8 mouse cellular contexts compared by ENCODE assay signal in the genomic region with DNA sequence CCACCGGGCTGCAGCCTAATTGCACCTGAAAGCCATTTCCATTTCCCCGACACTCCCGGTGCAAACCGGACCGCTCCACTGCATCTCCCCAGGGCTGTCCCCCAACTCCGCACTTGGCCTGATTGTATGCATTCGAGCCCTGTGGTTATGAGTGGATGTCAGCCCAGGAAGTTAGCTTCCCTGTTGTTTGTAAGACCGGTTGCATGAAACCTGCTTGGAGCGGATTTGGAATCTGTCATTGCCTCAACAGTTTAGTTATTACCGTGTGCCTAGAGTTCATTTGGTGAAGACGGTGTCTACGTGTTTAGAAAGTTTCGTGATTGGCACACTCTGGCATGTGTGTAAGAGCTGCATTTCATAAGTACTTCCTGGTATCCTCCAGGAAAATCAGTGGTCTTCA. TPM values are rescaled to one million over a fixed set of nuclear protein-coding genes. Genes with fewer than 3 reads are reported as not detected.
DNase-seq lines count a peak whose midpoint lies in the region; ATAC-seq and TF ChIP-seq lines count a peak whose summit lies in the region.

No protein-coding gene starts in this region.

- H3K4me3 ChIP-seq in forebrain, embryonic 10.5 days: peak overlapping the region; percentile 84
- peak overlapping the region; percentile 94 for H3K4me3 ChIP-seq in limb, embryonic 14.5 days (replicated peaks; ENCODE audit: low read length)
- peak overlapping the region; percentile 92 for H3K4me3 ChIP-seq in neural tube, embryonic 15.5 days (replicated peaks)

- peaks cover 36% of the 10 kb centered on the region for H3K36me3 ChIP-seq in forebrain, embryonic 10.5 days (replicated peaks)
- peaks cover 36% of the 10 kb centered on the region for H3K36me3 ChIP-seq in limb, embryonic 14.5 days (ENCODE audit: control insufficient read depth, insufficient read depth, low read length)
- peaks cover 14% of the 10 kb centered on the region for H3K36me3 ChIP-seq in neural tube, embryonic 15.5 days

- peaks cover 6% of the 10 kb centered on the region for H3K27me3 ChIP-seq in forebrain, embryonic 10.5 days (ENCODE audit: poor library complexity, severe bottlenecking)
- no peaks in the 10 kb centered on the region for H3K27me3 ChIP-seq in limb, embryonic 14.5 days (ENCODE audit: control insufficient read depth, insufficient read depth, low read length)
- 0 out of 2 replicates have a peak, but pooled peaks cover 3% of the 10 kb centered on the region for H3K27me3 ChIP-seq in neural tube, embryonic 15.5 days (replicated peaks)

- ATAC-seq in limb, embryonic 14.5 days (ENCODE audit: low FRiP score, low read depth): no peak
- peak; percentile 12 for ATAC-seq in neural tube, embryonic 15.5 days (ENCODE audit: low FRiP score)

- H3K9ac ChIP-seq in limb, embryonic 14.5 days (ENCODE audit: low read depth, low read length, severe bottlenecking): peak overlapping the region; percentile 92
- peak overlapping the region; percentile 83 for H3K9ac ChIP-seq in neural tube, embryonic 15.5 days (replicated peaks)

- H3K27ac ChIP-seq in forebrain, embryonic 10.5 days: peak overlapping the region; percentile 91
- 0 out of 2 replicates have a peak overlapping the region, but pooled peaks have one; percentile 73 for H3K27ac ChIP-seq in limb, embryonic 14.5 days (replicated peaks; ENCODE audit: low read depth, low read length)
- peak overlapping the region; percentile 86 for H3K27ac ChIP-seq in neural tube, embryonic 15.5 days (replicated peaks)

- H3K4me2 ChIP-seq in limb, embryonic 14.5 days (replicated peaks; ENCODE audit: low read depth, low read length, severe bottlenecking): peak overlapping the region; percentile 68
- H3K4me2 ChIP-seq in neural tube, embryonic 15.5 days: peak overlapping the region; percentile 71

- 3% methylated on average over 13 of the region's 13 CpGs for WGBS in forebrain, embryonic 10.5 days
- WGBS in limb, embryonic 14.5 days: under 1% methylated on average over 13 of the region's 13 CpGs
- under 1% methylated on average over 13 of the region's 13 CpGs for whole genome bisulfite sequencing in neural tube, embryonic 15.5 days

- peaks cover 31% of the 10 kb centered on the region for H3K4me1 ChIP-seq in forebrain, embryonic 10.5 days
- peaks cover 13% of the 10 kb centered on the region for H3K4me1 ChIP-seq in limb, embryonic 14.5 days (ENCODE audit: control insufficient read depth, insufficient read depth, low read length)
- H3K4me1 ChIP-seq in neural tube, embryonic 15.5 days: peaks cover 23% of the 10 kb centered on the region

- no peaks in the 10 kb centered on the region for H3K9me3 ChIP-seq in forebrain, embryonic 10.5 days
- no peaks in the 10 kb centered on the region for H3K9me3 ChIP-seq in limb, embryonic 14.5 days (ENCODE audit: control insufficient read depth, low read length)
- H3K9me3 ChIP-seq in neural tube, embryonic 15.5 days (replicated peaks): no peaks in the 10 kb centered on the region

- TF ChIP-seq POLR2A in limb, embryonic 14.5 days (IDR thresholded peaks at IDR 0.05; ENCODE audit: borderline replicate concordance, extremely low read depth, insufficient read depth, insufficient read length): no peak

- DNase-seq in layer of hippocampus, adult 11-12 months (ENCODE audit: low spot score): peak; percentile 26
- no peak for DNase-seq in layer of hippocampus, postnatal 10 days (ENCODE audit: low spot score in 2 of 2)
- peak; percentile 20 for DNase-seq in T-cell, adult 2 months (ENCODE audit: low spot score)
- DNase-seq in forebrain, embryonic 10.5 days (ENCODE audit: extremely low spot score, low spot score): no peak
- no peak for DNase-seq in limb, embryonic 14.5 days (ENCODE audit: low spot score)
- DNase-seq in left cerebral cortex, adult 11 months (ENCODE audit: low spot score): no peak
- no peak for DNase-seq in right cerebral cortex, postnatal 25 days

RNA-seq across cellular contexts. Expression of a gene that starts 0.5 kb away (rescaled TPM):
- total RNA-seq in layer of hippocampus, postnatal 10 days (2021): 10 to 100 TPM; 27.0 to 28.4 TPM
- polyA plus RNA-seq in forebrain, embryonic 10.5 days (2016; fragmentation: Nextera tagmentation; extraction: Ambion mirVana): 36.8 and 37.7 TPM in 2 replicates
- 60.8 and 75.7 TPM in 2 replicates for polyA plus RNA-seq in limb, embryonic 14.5 days (2012; rRNA removed)
- polyA plus RNA-seq in limb, embryonic 14.5 days (2014; fragmentation: Nextera tagmentation; extraction: Ambion mirVana): 82.6 and 84.5 TPM in 2 replicates
- 48.7 and 51.7 TPM in 2 replicates for polyA plus RNA-seq in neural tube, embryonic 15.5 days (2015; fragmentation: Nextera tagmentation; extraction: Ambion mirVana)

RNA-seq across cellular contexts. Expression of a gene that starts 4.9 kb away (rescaled TPM):
- 10 to 100 TPM; 10.2 to 10.6 TPM for total RNA-seq in layer of hippocampus, postnatal 10 days (2021)
- polyA plus RNA-seq in forebrain, embryonic 10.5 days (2016; fragmentation: Nextera tagmentation; extraction: Ambion mirVana): 28.4 and 30.6 TPM in 2 replicates
- polyA plus RNA-seq in limb, embryonic 14.5 days (2012; rRNA removed): 36.0 and 39.9 TPM in 2 replicates
- polyA plus RNA-seq in limb, embryonic 14.5 days (2014; fragmentation: Nextera tagmentation; extraction: Ambion mirVana): 37.9 and 38.6 TPM in 2 replicates
- 16.5 and 19.5 TPM in 2 replicates for polyA plus RNA-seq in neural tube, embryonic 15.5 days (2015; fragmentation: Nextera tagmentation; extraction: Ambion mirVana)

Comparison
In these comparisons a context has a peak if more than half of its experiments do, and no peak if none do; other contexts are left out.
1. DNase-seq: peak in layer of hippocampus, adult 11-12 months (single experiment) and T-cell, adult 2 months (single experiment); none in layer of hippocampus, postnatal 10 days (0 of 2), forebrain, embryonic 10.5 days (single experiment), limb, embryonic 14.5 days (single experiment), left cerebral cortex, adult 11 months (single experiment) and right cerebral cortex, postnatal 25 days (single experiment).
2. Peak in every context shown above with its lines, with median percentiles within 50 percentile points of each other: H3K27ac ChIP-seq and H3K4me3 ChIP-seq.